Mouse (Mus musculus) CD8-positive naive resting alpha-beta T cell, adult 2 months (primary cell): ENCODE measurements around the gene Palm3.
"Not testable (repeated sequence)": the region's sequence is repeated elsewhere in the genome, so short reads cannot be mapped to it uniquely, and the experiment has no call there.

Source experiments
- DNase-seq, 2 experiments: peaks; one replicate each; pipeline ENCODE4 v3.0.0; 2022; ENCODE audit warnings: low read depth in 2 of 2, low spot score in 2 of 2

Palm3 gene

DNA sequence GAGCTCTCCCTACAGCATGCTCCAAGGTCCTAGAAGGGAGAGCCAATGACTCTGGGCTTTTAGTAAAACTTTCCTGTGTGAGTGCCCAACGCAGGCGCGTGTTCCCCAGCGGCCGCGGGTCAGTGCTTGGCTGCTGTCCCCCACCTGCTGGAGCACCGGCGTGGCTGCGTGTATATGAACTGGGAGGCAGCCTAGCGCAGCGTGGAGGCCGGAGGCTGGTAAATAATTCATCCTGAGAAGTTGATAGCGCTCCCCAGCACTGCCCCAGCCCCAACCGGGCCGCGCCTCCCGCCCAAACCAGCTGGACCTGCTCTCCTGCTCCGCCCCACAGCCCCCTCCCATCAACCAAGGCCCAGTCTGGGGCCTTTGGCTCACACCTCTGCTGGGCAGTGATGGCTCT lies at the start of gene Palm3:
TSS of gene Palm3 (plus strand) at position 376 of the 400 bp plus-strand sequence.
- DNase-seq: no peak

DNA sequence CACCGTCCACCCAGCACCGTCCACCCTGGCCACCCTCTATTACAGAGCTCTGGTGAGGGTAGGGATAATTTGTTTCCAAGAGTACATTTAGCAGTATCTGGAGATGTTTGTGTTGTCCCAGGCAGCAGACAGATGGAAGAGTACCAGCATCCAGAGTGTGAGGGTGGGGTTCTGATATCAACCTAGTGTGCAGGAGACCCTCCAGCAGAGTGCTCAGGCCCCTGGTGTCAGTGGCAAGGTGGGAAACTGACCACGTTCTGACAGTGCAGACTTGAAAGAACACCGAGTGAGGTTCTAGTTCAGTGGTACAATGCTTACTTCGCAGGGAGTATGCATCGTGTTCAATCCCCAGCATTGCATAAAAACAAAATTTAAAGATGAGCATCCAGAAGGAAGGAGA lies 49.6 kb upstream of the Palm3 start:
- no peak for DNase-seq

DNA sequence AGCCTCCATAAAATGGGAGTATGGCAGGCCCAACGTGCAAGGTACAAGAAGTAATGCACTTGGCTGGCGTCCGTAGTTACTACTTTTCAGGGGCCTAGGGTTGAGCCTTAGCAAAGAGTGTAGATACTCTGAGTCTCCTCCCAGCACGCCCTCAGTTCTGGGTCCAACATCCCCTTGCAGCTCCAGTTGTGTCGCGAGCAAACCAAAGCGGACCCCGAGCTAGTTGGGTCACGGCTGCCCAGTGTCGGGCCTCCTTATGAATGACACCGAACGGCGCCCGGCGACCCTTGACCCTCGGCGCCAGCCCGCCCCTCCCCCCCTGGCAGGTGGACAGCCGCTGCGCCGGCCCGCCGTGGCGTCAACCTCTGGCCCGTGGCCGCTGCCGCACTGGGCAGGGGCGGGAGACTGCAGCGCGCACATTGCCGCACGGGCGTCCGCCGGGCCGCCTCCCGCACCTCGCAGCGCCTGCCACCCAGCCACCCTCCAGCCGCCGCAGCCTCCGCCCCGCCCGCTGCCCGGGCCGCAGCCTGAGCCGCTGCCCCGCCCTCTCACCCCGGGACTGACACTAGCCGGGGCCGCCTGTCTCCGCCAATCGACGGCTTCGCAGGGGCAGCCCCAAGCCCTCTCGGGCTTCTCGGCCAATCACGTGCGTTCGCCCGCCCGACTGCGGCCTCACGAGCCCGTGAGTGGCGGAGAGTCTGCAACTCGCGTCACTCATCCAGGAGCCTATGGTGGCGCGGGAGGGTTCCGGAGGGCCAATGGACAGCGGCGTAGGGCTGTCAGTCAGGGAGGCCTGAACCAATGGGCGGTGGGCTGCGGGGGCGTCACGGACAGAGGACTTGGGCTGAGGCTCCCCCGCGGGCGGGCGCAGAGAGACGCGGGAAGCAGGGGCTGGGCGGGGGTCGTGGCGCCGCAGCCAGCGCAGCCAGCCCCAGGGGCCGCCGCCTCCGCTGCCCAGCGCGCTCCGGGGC lies 48.8 kb upstream of the Palm3 start, which contains the start of gene Prkaca:
TSS of gene Prkaca (plus strand) at position 844 of the 971 bp plus-strand sequence.
- DNase-seq: peak; percentile 95

DNA sequence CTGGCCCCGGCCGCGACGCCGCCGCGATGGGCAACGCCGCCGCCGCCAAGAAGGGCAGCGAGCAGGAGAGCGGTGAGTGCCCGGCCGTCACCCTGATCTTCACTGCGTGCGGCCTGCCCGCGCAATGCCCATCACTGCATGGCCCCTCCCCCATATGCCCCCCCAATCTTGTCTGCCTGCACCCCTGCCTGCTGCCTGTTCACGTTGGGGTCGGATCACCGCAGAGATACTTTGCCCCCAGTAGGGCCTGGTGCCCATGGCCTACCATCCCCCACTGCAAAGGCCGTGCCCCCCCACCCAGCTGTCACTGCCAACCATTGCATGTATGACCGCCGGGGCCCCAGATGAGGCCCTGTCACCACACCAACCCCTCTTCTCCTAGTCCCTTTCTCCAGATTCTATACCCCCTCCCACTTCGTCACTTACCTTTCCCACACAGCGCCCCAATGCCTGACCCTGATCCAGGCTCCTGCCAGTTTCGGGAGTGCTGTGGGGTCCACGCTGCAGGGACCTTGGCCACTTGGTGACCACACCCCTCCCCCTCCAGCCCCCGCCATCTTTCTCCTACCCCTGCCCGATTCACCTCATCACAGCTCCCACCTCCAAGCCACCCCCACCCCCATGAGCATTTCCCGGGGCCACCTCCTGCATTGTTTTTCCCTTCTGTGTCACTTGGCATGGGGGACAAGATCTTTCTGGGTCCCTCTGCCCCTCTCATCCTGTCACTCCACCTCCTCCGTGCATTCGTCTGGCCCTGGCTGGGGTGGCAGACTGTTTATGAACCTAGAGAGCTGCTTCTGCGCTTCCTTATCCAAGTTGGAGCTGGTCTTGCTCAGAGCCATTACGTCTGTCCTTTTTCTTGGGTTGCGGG lies 47.9 kb upstream of the Palm3 start:
- DNase-seq: no peak

DNA sequence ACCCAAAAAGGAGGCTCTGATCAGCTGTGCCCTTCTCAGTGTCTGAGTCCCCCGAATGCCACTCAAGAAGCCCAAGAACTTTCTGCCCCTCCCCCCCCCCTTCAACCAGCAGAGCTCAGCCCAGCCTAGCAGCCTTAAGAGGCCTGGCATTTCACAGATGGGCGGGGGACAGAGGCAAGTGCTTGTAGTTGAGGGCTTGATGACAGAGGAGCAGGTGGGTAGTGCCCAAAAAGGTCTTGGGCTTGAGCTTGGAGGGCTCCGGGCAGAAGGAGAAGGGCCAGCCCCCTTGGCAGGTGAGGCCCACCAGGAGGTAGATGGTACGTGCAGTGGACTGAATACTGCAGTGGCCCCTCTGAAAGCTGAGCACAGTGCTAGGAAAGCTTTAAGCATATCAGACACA lies 46.8 kb upstream of the Palm3 start:
- DNase-seq: no peak

DNA sequence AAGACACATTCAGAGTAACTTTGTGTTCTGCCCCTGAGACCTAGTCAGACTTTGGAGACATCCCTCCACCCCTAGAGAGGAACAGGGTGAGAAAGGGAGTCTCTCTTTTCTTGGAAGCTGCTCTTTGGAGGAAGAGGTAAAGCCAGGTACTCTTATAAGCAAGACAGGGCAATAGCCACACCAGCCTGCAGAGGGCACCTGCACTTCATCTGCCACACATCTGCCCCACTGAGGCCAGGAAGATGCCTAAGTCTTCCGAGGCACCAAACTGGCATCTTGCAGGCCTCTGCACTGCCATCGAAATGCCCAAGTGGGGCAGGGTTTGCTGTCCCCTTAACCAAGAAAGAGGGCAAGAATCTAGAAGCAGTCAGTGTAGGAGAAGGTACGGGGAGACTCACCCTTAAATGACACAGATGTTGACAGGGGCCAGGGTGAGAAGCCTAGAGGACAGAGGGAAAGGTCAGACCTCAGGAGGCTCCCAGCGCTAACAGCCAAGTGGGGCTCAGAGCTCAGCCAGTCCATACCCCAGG lies 45.1 kb upstream of the Palm3 start:
- DNase-seq: peak; percentile 28 to 62

DNA sequence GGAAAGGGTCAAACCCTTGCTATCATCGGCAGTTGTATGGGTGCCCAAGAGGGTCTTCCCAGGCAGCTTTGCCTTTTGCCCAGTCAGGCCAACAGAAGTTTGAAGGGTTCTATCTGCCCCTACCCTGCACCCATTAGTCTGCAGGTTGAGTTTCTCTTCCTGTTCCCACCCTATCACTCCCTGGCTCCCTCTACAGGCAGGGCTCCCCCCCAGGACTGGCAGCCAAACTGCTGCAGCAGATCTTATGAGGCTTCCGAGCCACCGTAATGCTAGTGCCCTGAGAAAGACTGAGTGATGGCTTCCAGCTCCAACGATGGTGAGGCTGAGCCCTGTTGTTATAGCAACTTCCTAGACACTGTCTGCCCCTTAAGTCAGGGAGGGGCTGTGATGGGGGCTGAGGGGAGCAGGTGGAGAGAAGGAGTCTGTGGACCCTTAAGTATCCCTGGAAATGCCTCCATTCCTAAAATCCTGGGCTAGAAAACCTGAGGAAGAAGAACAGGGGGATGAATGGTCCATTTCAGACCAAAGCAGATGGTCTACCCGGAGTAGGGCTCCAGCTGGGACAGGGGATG lies 44.4 kb upstream of the Palm3 start:
- no peak for DNase-seq

DNA sequence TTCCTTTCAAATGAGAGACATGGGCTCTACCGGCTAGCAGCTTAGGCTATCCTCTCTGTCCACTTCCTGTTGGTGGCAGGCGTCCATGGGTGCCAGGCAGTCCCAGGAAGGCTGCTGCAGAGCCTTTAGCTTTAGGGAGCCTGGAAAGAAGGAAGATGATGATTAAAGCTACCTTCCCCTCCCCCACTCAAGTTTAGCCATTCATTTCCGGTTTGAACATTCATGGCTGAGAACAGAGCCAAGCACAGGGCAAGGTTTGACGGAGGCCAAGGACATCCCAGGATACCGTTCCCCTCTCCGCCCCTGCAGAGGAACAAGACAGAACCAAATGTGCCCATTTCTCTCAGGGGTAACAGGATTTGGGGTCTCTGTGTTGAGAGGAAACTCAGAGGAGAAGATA lies 43.6 kb upstream of the Palm3 start:
- no peak for DNase-seq

DNA sequence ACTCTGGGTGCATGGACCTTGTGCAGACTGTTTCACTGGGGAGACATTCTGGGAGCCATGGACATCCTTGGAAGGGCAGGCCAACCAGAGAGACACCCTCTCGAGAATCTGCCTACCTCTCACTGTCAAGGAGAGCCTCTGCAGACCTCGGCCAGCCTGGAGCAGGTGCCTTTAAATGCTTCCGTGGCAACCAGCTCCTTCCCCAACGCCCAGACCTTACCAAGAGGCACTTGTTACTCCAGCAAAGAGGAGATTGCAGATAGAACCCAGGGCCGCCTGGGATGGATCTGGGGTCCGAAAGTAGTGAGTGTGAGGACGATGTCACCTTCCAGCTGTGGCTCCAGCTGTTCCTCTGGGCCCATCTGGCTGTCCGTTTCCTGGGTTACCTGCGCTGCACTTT lies 43.1 kb upstream of the Palm3 start:
- no peak for DNase-seq

DNA sequence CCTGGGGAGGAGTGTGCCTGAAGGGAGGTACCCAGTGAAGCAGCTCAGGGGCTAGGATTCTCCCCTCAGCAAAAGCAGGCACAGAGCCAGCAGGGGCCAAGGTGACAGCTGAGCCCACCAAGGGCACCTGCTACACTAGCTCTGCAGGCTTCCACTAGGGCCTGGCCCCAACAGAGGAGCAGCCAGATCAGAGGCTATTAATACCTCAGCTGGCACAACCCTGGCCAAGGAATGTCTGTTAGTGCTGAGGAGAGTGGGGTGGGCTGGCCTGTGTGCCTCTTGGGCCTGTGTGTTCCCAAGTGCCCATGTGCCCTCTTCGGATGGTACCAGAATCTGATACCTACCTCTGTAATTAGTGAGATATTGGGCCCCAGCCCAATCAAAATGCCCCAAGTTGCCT lies 41.0 kb upstream of the Palm3 start:
- DNase-seq: no peak

DNA sequence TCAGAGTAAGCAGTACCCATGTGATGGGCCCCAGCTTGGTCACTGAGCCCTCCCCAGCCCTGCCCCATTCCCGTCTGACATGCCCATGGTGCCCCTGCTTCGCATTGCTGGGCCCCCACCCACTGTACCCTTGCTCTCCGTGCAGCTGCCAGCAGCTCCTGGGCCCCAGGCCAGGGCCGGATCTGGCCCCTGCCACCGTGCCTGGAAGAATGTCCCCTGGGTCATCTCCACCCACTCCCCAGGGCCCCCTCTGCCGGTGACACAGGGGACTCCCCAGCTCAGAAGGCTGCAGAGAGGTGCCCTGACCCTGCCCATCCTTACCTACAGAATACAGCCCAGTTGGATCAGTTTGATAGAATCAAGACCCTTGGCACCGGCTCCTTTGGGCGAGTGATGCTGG lies 40.4 kb upstream of the Palm3 start:
- DNase-seq: no peak

DNA sequence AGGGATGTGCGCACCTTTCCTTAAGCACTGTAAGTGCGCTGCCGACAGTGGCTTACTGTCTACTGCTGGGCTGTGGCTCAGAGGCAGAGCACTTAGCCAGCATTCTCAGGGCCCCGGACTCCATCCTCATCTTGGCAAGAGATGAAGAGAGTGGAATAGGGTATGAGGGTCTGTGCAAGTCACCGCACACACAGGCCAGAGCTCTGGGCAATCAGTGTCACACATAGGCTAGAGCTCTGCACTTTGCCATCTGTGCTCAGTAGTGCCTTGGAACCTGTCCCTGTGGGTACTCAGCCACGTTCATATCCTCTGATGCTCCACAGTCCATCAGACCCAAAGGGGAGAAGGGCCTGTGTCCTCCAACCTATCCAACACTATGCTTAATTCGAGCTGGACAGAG lies 39.7 kb upstream of the Palm3 start:
- DNase-seq: no peak

DNA sequence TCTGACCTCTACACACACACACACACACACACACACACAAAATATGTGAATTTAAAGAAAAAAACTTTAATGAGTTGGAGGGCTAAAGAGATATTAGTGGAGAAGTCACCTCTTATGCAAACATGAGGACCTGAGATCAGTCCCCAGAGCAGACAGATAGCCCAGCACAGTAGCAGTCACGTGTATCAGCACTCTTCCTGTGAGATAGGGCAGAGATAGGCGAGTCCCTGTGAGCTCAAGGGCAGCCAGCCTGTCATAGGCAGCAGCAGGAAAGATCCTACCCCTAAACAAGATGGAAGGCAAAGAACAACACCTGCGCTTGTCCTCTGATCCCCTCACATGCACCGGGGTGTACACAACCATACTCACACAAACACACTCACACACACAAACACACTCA lies 38.8 kb upstream of the Palm3 start:
- DNase-seq: no peak

DNA sequence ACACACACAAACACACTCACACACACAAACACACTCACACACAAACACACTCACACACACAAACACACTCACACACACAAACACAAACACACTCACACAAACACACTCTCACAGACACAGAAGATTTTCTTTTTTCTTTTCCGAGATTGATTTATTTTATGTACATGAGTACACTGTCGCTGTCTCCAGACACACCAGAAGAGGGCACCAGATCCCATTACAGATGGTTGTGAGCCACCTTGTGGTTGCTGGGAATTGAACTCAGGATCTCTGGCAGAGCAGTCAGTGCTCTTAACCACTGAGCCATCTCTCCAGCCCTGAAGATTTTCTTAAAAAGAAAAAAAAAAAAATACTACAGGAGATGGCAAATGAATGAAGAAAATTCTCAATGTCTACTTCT lies 38.0 kb upstream of the Palm3 start:
- not testable (repeated sequence) for DNase-seq

DNA sequence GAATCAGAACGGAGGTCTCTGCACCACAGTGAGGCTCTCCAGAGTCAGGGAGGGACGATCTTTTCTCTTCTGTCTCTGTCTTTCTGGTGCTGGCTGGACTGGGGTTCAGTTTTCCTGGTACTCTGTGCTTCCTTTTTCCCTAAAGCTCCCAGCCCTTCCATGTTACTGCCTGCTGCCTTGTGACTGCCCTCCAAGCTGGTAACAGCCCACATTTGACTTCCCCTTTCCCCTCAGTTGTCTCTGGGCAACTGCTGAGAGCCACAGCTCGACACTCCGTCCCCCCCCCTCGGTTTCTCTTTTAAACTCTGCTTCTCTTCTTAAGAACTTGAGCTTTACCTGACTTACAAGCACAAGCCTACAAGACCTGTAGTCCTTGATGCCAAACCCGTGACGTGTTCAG lies 32.0 kb upstream of the Palm3 start:
- no peak for DNase-seq

DNA sequence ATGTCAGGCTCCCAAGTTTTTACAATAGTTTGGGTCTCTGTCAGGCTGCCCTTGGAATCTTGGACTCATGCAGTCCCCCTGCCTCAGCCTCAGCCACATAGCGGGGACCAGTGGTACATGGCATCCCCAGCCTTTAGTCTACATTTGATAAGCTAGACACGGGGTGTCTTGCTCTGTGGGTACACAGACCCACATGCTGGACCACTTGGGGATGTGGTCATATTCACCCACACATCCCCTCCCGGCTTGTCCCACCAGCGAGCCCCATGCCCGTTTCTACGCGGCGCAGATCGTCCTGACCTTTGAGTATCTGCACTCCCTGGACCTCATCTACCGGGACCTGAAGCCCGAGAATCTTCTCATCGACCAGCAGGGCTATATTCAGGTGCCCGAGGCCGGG lies 31.1 kb upstream of the Palm3 start:
- no peak for DNase-seq

DNA sequence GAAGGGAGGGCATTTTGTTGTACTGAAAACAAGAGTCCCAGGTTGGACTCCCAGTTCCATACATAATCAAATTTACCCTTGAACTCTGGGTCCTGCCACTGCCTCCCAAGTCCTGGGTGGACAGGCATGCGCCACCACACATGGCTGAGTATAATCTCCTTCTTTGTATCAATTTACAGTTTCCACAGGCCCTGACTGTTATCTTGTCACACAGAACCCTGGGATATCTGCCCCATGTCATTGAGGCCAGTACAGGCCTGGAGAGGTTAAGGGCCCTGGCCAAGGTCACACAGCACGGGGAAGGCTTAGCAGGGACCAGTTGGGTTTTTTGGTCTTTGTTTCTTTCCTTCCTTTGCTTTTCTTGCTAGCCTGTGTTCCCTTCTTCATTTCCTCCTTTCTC lies 28.8 kb upstream of the Palm3 start:
- DNase-seq: no peak

DNA sequence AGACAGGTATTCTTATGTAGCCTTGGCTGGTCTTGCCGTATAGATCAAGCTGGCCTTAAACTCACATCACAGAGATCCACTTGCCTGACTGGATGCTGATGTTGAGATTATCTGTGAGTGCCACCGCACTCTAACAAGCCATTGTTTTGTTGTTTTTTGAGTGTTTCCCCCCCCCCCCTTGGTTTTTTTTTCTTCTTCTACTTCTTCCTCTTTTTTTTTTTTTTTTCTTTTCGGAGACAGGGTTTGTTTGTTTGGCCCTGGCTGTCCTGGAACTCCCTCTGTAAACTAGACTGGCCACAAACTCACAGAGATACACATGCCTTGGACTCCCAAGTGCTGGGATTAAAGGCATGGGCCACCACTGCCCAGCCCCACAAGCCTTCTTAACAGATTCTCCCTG lies 27.2 kb upstream of the Palm3 start:
- no peak for DNase-seq

DNA sequence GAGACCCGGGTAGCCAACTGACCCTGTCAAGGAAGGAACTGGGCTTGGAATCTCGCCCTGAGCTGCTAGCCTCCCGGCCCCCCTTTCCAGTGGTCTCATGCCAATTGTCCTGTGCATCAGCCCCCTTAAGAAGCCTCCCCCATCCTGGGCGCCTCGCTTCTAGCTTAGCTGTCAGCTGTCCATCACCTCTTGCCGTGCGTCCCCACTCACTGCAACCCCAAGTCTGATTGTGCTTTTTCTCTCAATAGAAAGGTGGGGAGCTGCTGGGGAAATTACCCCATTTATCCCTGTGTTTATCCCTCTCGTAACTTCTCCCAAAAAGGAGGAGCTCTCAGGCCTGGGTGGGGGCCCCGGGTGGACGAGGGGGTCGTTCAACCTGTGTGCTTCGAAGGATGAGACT lies 25.3 kb upstream of the Palm3 start:
- no peak for DNase-seq

DNA sequence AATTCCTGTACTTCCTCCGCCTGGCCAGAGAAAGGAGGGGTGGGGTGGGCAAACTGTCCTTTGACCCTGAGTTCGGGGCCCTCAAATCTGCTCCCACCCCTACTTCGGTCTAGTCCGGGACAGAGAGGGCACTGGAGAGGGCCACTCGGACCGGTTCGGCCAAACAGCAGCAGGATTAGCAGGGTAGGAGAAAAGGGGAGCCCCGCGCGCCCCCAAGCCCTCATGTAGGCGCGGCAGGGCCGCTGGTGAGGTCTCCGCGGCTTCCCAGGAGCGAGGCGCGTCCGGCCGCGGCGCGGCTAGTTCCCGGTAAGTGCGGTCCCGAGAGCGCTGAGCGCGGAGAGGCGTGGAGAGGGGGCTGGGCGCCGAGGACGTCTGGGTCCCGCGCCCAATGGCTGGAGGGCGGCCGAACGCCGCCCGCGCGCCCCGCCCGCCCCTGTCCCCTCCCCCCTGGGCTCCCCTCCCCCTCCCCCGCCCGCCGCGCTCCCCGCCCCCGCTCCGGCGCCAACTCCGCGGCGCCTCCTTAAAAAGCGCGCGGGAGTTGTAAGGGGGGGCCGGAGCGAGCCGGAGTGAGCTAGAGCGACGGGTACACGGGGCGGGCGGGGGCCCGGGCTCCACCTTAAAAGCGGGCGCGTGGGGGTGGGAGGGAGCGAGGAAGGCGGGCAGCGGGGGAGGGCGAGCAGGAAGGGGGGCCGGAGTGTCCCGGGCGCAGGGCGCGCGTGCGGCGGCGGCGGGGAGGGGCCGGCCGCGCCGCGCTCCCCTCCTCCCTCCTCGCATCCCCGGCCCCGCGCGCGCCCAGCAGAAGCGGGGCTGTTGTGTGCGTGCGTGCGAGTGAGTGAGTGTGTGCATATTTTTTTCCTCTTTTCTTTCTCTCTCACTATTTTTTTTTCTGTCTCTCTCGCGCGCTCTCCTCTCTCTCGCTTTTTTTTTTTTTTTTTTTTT lies 24.4 kb upstream of the Palm3 start:
- DNase-seq: peak; percentile 38 to 44
